Mouse (Mus musculus): ENCODE measurements around the gene Rfx1.

DNA sequence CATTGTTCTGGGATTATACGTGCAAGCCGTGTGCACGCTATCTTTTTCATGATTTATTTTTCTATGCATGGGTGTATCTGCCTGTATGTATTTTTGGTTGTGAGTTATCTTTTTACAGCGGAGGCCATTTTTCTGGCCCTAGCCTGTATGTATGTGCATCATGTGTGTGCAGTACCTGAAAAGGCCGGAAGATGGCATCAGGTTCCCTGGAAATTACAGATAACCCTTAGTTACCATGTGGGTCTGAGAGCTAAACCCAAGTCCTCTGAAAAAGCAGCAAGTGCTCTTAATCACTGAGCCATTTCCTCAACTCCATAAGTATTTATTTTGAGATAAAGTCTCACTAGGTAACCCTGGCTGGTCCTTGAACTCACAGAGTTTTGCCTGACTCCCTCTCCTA is 13.4 kb upstream of the Rfx1 start:
- TF ChIP-seq CTCF (IDR thresholded peaks at IDR 0.05; ENCODE audit: extremely low read depth, insufficient read depth, insufficient read length, insufficient replicate concordance) (no peak), POLR2A (IDR thresholded peaks at IDR 0.05; ENCODE audit: low read depth, low read length) (no peak)
